Mouse (Mus musculus) G1E-ER4 (cell line): ENCODE results near the gene Slc25a39. TPM values are rescaled to one million over a fixed set of nuclear protein-coding genes. Genes with fewer than 3 reads are reported as not detected.

Source experiments
- GATA1 ChIP-seq: IDR thresholded peaks from one replicate; pipeline ENCODE4 v1.8.0; 2012; ENCODE audit warnings: low read length, inconsistent platforms
- polyA plus RNA-seq: library from polyadenylated mRNA; stranded (reverse); fragments of >175 nt; gene quantifications from 2 replicates; pipeline ENCODE4 v1.2.3, GENCODE M21; 2012

Gene Slc25a39
- polyA plus RNA-seq, 1 experiment: 260 TPM

- no peak for TF ChIP-seq GATA1
Observed at GRCm38 (mm10) chr11:102430121-102431017, 22.6 kb upstream of the Slc25a39 start, which contains the start of gene Grn. TSS of gene Grn (plus strand) at chr11:102430315.

GRCm38 (mm10) chr11:102429551-102429950 lies 21.8 kb upstream of the Slc25a39 start:
- no peak for TF ChIP-seq GATA1

GRCm38 (mm10) chr11:102428981-102429540 lies 21.3 kb upstream of the Slc25a39 start:
- TF ChIP-seq GATA1: no peak

- no peak for TF ChIP-seq GATA1
Observed at GRCm38 (mm10) chr11:102425555-102426316, 18.0 kb upstream of the Slc25a39 start.

GRCm38 (mm10) chr11:102424666-102425065 lies 16.9 kb upstream of the Slc25a39 start:
- TF ChIP-seq GATA1: no peak

GRCm38 (mm10) chr11:102421559-102421958 lies 13.8 kb upstream of the Slc25a39 start:
- no peak for TF ChIP-seq GATA1

GRCm38 (mm10) chr11:102418887-102419286 lies 11.1 kb upstream of the Slc25a39 start:
- TF ChIP-seq GATA1: no peak

- no peak for TF ChIP-seq GATA1
Observed at GRCm38 (mm10) chr11:102417160-102417559, 9.4 kb upstream of the Slc25a39 start.

GRCm38 (mm10) chr11:102415034-102415802 lies 7.5 kb upstream of the Slc25a39 start:
- no peak for TF ChIP-seq GATA1

GRCm38 (mm10) chr11:102413059-102413458 lies 5.3 kb upstream of the Slc25a39 start:
- TF ChIP-seq GATA1: no peak

GRCm38 (mm10) chr11:102411704-102412103 lies 4.0 kb upstream of the Slc25a39 start:
- TF ChIP-seq GATA1: no peak

- no peak for TF ChIP-seq GATA1
Observed at GRCm38 (mm10) chr11:102411061-102411460, 3.3 kb upstream of the Slc25a39 start.

GRCm38 (mm10) chr11:102409795-102410330 lies 2.1 kb upstream of the Slc25a39 start:
- no peak for TF ChIP-seq GATA1

GRCm38 (mm10) chr11:102408888-102409794 lies 1.4 kb upstream of the Slc25a39 start:
- no peak for TF ChIP-seq GATA1
